Mouse (Mus musculus): ENCODE results near the gene Exosc2. TPM values are rescaled to one million over a fixed set of nuclear protein-coding genes. Genes with fewer than 3 reads are reported as not detected.

Gene Exosc2
- polyA plus RNA-seq, 1 experiment from 2014 or later = 29.0 TPM

DNA sequence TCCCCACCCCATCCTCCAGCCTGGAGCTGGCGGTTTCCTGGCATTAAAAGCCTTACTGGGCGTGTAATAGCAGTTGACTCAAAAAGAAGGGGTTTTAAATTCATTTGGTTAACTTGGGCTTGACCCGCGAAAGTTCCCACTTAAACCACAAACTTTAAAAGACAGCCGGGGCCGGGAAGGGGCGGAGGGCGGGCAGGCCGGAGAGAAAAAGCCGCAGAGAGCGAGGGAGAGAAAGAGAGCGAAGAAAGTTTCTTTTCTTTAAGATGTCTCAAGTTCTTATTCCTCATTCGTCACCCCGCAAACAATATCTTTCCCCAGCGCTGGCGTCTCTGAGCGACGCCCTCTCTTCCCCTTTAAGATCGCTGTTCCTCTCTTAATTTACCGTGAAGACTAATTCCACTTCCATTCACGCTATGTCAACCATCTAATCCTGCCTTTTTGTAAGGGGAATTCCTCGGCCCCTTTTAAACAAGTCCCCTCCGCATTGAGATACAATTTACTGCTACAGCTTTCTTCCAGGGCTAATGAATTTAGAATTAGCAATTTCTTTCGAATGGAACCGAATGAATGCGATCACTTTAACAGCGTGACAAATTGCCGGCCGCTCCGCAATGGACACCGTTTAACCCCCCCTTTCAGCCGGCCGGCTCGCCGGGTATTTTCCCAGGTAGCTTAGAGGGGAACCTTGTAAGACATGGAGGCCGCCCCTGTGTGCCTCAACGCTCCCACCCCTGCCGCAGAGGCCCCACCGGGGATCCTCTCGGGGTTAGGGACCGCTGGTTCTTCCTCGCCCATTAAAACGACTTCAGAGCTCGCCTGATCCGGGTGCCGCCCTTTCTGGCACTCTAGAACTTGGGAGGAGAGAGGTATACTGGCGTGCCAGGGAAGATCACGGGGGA lies 29.7 kb upstream of the Exosc2 start:
- Histone ChIP-seq H3K27ac (replicated peaks) (no peak overlapping the region), H3K9me3 (replicated peaks) (no peaks in the 10 kb centered on the region), H3K9ac (no peak overlapping the region), H3K4me1 (replicated peaks) (peaks cover 6% of the 10 kb centered on the region), H3K36me3 (replicated peaks) (no peaks in the 10 kb centered on the region), H3K4me3 (replicated peaks) (no peak overlapping the region), H3K27me3 (peaks cover 99% of the 10 kb centered on the region), H3K4me2 (no peak overlapping the region)
- 2% methylated on average over 48 of the region's 48 CpGs for WGBS (ENCODE audit: insufficient replicate concordance)
- ATAC-seq (ENCODE audit: insufficient read depth) = no peak

DNA sequence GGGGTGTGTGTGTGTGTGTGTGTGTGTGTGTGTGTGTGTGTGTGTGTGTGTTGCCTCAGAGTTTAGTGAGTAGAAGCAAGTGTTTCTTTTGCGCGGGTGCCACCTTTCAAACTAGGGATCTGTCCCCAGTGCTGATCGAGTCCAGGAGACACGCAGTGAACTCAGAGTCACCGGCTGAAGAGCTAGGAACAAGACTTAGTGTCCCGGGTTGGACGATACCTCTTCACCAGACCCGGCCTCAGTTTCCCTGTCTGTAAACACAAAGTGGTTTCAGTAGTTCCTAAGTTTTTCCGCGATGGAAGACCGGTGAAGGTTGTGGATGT lies 29.0 kb upstream of the Exosc2 start:
- Histone ChIP-seq H3K9ac (no peak overlapping the region), H3K4me1 (replicated peaks) (peaks cover 5% of the 10 kb centered on the region), H3K4me2 (no peak overlapping the region), H3K27ac (replicated peaks) (no peak overlapping the region), H3K4me3 (replicated peaks) (no peak overlapping the region), H3K9me3 (replicated peaks) (no peaks in the 10 kb centered on the region), H3K27me3 (peaks cover 99% of the 10 kb centered on the region), H3K36me3 (replicated peaks) (no peaks in the 10 kb centered on the region)
- 2% methylated on average over 11 of the region's 11 CpGs for WGBS (ENCODE audit: insufficient replicate concordance)
- ATAC-seq (ENCODE audit: insufficient read depth) = no peak

DNA sequence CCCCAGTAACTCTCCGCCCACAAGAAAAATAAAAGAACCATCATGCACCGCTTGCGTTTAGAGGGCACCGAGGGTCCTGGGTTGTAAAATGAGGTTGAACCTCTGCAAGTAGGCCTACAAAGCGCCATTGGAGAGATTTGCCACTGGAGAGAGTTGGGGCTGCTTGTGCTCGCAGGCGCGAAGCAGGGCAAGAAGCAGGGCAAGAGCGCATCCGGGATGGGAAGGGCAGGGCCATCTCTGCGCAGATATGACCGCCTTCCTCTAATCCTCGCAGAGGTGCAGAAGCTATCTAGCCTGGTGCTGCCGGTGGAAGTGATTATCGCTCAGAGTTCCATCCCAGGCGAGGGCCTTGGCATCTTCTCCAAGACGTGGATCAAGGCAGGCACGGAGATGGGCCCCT lies 28.6 kb upstream of the Exosc2 start:
- Histone ChIP-seq H3K27me3 (peaks cover 99% of the 10 kb centered on the region), H3K9ac (no peak overlapping the region), H3K9me3 (replicated peaks) (no peaks in the 10 kb centered on the region), H3K36me3 (replicated peaks) (no peaks in the 10 kb centered on the region), H3K4me3 (replicated peaks) (no peak overlapping the region), H3K27ac (replicated peaks) (no peak overlapping the region), H3K4me2 (no peak overlapping the region), H3K4me1 (replicated peaks) (peaks cover under 1% of the 10 kb centered on the region; the same call in 1 of the 2 replicates)
- WGBS (ENCODE audit: insufficient replicate concordance) = 4% methylated on average over 18 of the region's 18 CpGs
- ATAC-seq (ENCODE audit: insufficient read depth) = no peak

DNA sequence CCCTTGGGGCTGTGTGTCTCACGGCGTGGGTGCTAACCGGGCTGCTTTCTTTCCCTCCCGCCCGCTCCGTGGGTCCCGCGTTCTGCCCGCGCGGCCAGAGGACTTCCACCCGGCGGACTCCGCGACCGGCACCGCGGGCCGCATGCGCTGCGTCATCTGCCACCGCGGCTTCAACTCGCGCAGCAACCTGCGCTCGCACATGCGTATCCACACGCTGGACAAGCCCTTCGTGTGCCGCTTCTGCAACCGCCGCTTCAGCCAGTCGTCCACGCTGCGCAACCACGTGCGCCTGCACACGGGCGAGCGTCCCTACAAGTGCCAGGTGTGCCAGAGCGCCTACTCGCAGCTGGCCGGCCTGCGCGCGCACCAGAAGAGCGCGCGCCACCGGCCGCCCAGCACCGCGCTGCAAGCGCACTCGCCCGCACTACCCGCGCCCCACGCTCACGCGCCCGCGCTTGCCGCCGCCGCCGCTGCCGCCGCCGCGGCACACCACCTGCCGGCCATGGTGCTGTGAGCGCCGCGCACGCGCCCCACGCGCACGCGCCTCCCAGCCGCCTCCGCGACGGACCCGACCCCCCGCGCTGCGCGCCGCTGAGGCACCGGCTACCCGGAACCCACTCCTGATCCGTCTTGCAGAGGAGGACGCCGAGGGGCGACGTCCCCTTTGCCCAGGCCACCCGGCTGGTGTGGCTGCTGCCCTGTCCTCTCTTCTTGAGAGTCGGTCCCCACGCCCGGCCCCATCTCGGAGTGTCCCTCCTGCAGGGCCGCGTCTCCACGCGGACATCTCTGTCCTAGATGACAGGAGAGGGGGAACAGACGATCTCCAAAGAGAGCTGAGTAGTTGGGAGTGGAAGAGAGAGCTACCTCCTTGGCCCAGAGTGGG lies 16.3 kb upstream of the Exosc2 start:
- peaks cover 94% of the 10 kb centered on the region for H3K27me3 ChIP-seq

DNA sequence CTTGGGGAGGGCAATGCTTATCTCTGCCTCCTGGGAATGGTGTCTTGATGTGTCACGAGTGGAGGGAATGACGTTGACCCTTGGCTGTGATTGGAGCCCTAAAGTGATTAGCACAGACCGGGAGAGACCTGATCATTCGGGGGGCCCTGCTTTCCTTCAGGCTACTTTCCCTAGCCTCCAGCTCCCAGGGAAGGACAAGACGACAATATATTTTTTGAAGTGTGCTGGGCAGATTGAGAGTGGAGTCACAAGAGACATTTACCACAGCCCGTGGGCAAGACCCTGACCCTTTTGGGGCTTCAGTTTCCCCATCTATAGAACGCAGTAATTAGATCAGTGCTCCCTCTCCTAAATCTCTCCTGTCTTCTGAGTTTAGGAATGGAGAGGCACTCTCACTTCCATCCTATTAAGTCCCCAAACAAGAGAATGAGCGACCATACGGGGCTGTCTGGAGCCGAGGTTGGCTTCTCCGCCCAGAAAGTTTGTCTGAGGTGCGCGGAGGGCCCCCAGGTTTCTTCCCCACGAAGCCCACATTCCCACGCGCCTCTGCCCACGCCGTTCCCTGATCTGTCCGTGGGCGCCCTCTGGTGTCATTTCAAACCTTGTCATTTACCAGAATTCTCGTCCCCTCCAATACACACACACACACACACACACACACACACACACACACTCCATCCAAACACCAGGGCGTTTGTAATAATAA lies 15.5 kb upstream of the Exosc2 start:
- H3K27me3 ChIP-seq = peaks cover 92% of the 10 kb centered on the region
- no peak for ATAC-seq (ENCODE audit: insufficient read depth)
- no peak overlapping the region for H3K27ac ChIP-seq (replicated peaks)
- peaks cover 9% of the 10 kb centered on the region for H3K4me1 ChIP-seq (replicated peaks)
- peak overlapping the region; percentile 45 for H3K4me3 ChIP-seq (replicated peaks)
- 4% methylated on average over 22 of the region's 22 CpGs for WGBS (ENCODE audit: insufficient replicate concordance)
- H3K9me3 ChIP-seq (replicated peaks) = no peaks in the 10 kb centered on the region
- H3K36me3 ChIP-seq (replicated peaks) = no peaks in the 10 kb centered on the region
- peak overlapping the region; percentile 69; the same call in 1 of the 2 replicates for H3K4me2 ChIP-seq
- no peak overlapping the region for H3K9ac ChIP-seq

More for the DNA sequence above, 16.3 kb upstream of the Exosc2 start:
- ATAC-seq (ENCODE audit: insufficient read depth) = no peak
- under 1% methylated on average over 104 of the region's 109 CpGs for WGBS (ENCODE audit: insufficient replicate concordance)
- no peaks in the 10 kb centered on the region for H3K36me3 ChIP-seq (replicated peaks)
- H3K27ac ChIP-seq (replicated peaks) = no peak overlapping the region
- peak overlapping the region; percentile 69 for H3K4me2 ChIP-seq
- peak overlapping the region; percentile 45 for H3K4me3 ChIP-seq (replicated peaks)
- H3K9ac ChIP-seq = no peak overlapping the region
- peaks cover 9% of the 10 kb centered on the region for H3K4me1 ChIP-seq (replicated peaks)
- no peaks in the 10 kb centered on the region for H3K9me3 ChIP-seq (replicated peaks)

DNA sequence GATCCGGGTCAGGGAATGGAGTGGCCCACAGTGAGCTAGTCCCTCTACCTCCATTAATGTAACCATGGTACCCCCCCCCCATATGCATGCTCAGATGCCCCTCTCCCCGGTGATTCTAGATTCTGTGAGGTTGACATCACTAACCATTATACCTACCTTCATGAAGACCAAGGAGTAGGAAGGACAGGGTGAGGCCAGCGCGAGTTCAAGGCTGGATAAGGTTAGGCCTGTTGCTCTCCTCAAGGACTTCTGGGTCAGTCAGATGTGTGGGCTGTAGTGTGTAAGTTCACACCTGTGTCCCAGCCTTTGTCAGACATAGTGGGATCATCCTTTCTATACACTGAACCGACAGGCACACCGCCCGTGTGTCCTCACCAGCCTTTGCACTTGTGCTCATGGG lies 14.1 kb upstream of the Exosc2 start:
- H3K4me1 ChIP-seq (replicated peaks) = peaks cover 9% of the 10 kb centered on the region
- H3K27me3 ChIP-seq = peaks cover 80% of the 10 kb centered on the region
- 65% methylated on average over 7 of the region's 7 CpGs for WGBS (ENCODE audit: insufficient replicate concordance)
- H3K9ac ChIP-seq = no peak overlapping the region
- H3K4me2 ChIP-seq = no peak overlapping the region
- no peak for ATAC-seq (ENCODE audit: insufficient read depth)
- no peak overlapping the region for H3K27ac ChIP-seq (replicated peaks)
- H3K9me3 ChIP-seq (replicated peaks) = no peaks in the 10 kb centered on the region
- no peak overlapping the region for H3K4me3 ChIP-seq (replicated peaks)
- no peaks in the 10 kb centered on the region for H3K36me3 ChIP-seq (replicated peaks)

DNA sequence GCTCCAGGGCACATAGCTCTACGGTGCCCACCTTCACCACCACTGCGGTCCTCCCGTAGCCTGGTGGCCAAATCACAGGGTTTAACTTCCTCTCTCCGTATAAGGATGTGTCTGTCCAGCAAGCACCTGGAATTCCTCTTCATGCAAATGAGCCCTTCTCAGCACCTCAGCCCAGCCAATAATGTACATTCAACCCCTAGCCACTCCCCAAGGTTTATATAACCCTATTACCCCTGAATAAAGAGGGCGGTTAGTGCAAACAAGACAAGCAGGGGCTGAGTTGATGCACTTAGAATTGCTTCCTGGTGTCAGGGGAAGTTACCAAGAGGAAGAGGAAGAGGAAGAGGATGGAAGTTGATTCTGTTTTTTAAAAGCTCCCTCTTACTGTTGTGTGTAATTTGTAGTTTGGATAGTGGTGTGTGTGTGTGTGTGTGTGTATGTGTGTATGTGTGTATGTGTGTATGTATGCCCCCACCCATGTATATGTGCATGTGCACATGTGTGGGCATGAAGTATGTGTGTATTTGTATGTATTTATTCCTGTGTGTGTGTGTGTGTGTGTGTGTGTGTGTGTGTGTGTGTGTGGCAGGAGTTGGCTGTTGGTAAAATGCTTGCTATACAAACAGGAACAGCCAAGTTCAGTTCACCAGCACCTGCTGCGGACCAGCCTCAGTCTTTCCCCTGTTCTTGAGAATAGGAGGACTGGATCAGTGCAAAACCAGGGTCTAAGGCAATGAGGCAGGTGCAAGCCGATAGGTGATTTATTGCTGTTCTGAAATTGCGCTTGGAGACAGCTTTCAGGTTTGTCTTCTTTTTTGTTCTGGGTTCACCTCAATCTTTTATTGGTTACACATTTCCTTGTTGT lies 7.3 kb upstream of the Exosc2 start:
- no peak for ATAC-seq (ENCODE audit: insufficient read depth)
- no peak overlapping the region for H3K27ac ChIP-seq (replicated peaks)
- no peak overlapping the region for H3K4me2 ChIP-seq
- no peaks in the 10 kb centered on the region; the same call in 1 of the 2 replicates for H3K4me1 ChIP-seq (replicated peaks)
- H3K36me3 ChIP-seq (replicated peaks) = no peaks in the 10 kb centered on the region
- H3K4me3 ChIP-seq (replicated peaks) = no peak overlapping the region
- WGBS (ENCODE audit: insufficient replicate concordance) = 48% methylated on average over 8 of the region's 8 CpGs
- H3K9me3 ChIP-seq (replicated peaks) = no peaks in the 10 kb centered on the region
- no peak overlapping the region for H3K9ac ChIP-seq
- H3K27me3 ChIP-seq = peaks cover 42% of the 10 kb centered on the region

DNA sequence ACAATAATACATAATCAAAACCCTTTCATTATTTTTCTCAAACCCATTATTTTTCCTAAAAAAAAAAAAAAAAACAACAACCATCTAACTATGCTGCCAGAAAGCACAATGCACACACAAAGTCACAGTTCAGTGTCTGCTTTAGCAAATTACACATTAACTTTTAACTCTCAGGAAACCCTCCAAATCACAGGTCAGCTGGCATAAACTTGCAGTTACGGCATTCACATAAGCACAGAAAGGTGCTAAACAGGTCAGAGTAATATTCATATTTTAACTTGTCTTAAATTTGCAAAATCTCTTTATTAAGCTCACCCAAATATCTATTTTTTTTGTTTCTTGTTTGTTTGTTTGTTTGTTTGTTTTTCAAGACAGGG lies 6.7 kb upstream of the Exosc2 start:
- 75% methylated on average over 1 of the region's 1 CpGs for WGBS (ENCODE audit: insufficient replicate concordance)
- H3K4me3 ChIP-seq (replicated peaks) = no peak overlapping the region
- H3K36me3 ChIP-seq (replicated peaks) = no peaks in the 10 kb centered on the region
- H3K27ac ChIP-seq (replicated peaks) = no peak overlapping the region
- no peak for ATAC-seq (ENCODE audit: insufficient read depth)
- H3K4me1 ChIP-seq (replicated peaks) = no peaks in the 10 kb centered on the region; the same call in 1 of the 2 replicates
- no peak overlapping the region for H3K4me2 ChIP-seq
- H3K27me3 ChIP-seq = peaks cover 35% of the 10 kb centered on the region
- no peaks in the 10 kb centered on the region for H3K9me3 ChIP-seq (replicated peaks)
- H3K9ac ChIP-seq = no peak overlapping the region

DNA sequence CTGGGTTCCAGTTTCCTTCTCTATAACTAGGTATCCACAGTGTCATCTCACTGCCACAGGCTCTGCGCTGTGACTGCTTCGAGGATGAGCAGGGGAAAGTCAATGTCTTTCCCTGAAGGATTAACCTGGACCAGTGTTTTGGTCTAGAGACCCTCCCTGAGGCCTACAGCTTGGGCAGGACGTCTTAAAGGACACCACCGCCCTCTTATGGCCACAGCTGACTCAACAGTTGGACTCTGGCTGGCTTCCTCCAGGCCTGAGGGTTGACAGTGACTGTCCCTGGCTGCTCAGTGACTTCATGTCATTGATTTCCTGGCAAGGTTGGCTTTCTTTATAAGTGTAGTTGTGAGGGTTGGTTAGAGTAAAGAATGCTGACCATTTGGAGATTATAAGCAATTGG lies 3.2 kb upstream of the Exosc2 start:
- H3K27ac ChIP-seq (replicated peaks) = no peak overlapping the region
- no peak overlapping the region for H3K9ac ChIP-seq
- H3K4me2 ChIP-seq = no peak overlapping the region
- H3K9me3 ChIP-seq (replicated peaks) = no peaks in the 10 kb centered on the region
- 25% methylated on average over 4 of the region's 4 CpGs for WGBS (ENCODE audit: insufficient replicate concordance)
- no peak overlapping the region for H3K4me3 ChIP-seq (replicated peaks)
- peaks cover 17% of the 10 kb centered on the region for H3K27me3 ChIP-seq
- no peak for ATAC-seq (ENCODE audit: insufficient read depth)
- peaks cover 12% of the 10 kb centered on the region for H3K4me1 ChIP-seq (replicated peaks)
- peaks cover 2% of the 10 kb centered on the region; the same call in 1 of the 2 replicates for H3K36me3 ChIP-seq (replicated peaks)

DNA sequence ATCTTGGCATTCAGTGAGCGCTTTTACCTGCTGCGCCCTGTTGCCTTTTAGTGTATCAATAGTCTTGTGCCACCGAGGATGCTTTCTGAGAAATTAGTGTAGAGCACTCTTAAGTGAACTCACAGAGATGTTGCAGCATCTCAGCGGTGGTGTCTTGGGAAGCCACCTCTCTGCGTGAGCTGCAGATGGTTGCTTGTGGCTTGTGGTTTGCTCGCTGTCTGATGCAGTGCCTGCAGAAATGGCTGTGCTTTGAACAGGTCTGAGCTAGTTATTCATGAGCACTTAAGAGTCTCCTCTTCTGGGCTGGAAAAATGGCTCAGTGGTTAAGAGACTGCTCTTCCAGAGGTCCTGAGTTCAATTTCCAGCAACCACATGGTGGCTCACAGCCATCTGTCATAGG lies 8.1 kb downstream of the Exosc2 start:
- Histone ChIP-seq H3K36me3 (replicated peaks) (peaks cover 76% of the 10 kb centered on the region), H3K27ac (replicated peaks) (no peak overlapping the region), H3K9me3 (replicated peaks) (no peaks in the 10 kb centered on the region), H3K4me3 (replicated peaks) (no peak overlapping the region), H3K4me2 (no peak overlapping the region), H3K27me3 (no peaks in the 10 kb centered on the region), H3K4me1 (replicated peaks) (no peaks in the 10 kb centered on the region), H3K9ac (no peak overlapping the region)
- ATAC-seq (ENCODE audit: insufficient read depth) = no peak
- 74% methylated on average over 6 of the region's 6 CpGs for WGBS (ENCODE audit: insufficient replicate concordance)
